Mouse (Mus musculus) neutrophil, adult 5-6 weeks (primary cell): Measurements from ENCODE around the gene Cers6. TPM values are rescaled to one million over a fixed set of nuclear protein-coding genes. Genes with fewer than 3 reads are reported as not detected.

Experiments used
- ATAC-seq: fragments of 151-379, 151-347 bp; 2 replicates; pipeline ENCODE4 v1.8.0; 2017; ENCODE audit warnings: mild to moderate bottlenecking, moderate TSS enrichment; ENCODE audit not compliant: insufficient number of reproducible peaks, poor library complexity, low FRiP score, severe bottlenecking; ENCODE audit errors: extremely low read depth
- total RNA-seq: library from RNA; stranded (forward); fragments of 200-1000 nt; gene quantifications from 2 replicates; pipeline ENCODE4 v1.2.3, GENCODE M21; 2017

Gene Cers6
- total RNA-seq, 1 experiment from 2014 or later: 60.6 TPM

DNA sequence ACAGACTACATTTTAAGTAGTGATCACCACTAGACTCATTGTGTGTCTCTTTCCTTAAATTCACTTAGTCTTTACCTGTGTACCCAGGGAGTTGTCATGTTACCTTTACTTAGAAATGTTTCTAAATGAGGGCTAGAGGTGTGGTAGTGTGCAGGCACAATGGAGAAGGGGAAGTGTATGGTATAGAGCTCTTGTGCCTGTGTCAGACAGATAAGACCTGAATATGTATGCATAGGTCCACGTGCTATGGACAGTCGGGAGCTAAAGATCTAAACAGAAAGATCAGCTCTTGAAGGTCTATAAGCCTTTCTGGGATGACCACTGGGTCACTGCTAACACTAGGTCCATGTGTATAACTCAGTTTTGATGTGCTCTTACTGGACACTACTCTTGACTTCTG lies 87.9 kb downstream of the Cers6 start:
- no peak for ATAC-seq

DNA sequence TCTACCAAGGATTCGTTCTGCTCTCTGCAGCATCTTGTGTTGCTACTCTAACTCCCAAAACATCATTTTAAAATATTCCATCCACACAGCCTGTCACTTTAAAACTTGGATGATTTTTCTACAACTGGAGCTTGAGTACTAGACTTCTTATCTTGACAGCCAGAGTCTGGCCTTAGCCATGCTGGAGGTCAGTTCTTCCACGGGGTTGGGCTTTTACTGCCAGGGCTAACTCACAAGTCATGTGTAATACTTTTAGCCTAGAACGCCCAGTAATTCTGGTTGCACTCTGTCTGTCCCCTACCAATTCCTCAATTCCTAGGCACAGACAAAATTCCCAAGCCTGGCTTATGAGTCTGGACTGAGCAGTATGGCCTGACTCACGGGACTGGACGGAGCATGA lies 88.5 kb downstream of the Cers6 start:
- ATAC-seq: no peak

DNA sequence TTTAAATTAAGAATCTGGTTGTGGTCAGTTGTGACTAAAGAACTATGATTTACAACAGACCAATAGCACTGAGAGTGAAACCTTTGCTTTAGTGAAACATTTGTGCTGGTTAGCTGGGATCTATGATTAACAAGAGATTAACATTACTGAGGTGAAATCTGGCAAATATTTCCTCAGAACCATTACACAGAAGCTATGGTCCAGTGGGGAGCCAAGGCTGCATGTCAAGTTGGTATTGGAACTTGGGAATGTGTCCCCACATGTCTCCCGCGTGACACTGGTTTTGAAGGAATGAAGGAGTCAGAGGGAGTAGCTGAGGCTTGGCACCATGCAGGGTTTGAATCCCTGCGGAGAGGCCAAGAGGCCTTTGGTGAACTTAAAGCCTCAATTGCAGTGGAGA lies 90.5 kb downstream of the Cers6 start:
- ATAC-seq: no peak

DNA sequence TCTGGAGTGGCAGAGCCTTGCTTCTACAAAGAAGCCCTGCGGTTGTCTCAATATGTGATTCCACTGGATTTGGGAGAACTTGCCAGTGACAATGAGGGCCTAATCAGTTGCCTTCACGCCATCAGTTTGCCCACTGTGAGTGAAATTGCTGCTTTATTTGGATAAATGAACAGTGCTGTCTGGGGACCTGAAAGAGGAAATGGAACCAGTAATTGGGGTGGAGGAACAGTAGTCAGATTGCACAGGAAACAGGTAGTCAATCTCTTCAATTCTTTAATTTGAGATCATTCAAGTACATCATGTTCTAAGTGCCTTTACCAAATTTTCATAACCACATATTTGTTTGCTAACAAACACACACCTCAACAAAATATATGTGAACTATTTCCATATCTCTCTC lies 92.4 kb downstream of the Cers6 start:
- ATAC-seq: peak; percentile 22; the same call in 1 of the 2 replicates

DNA sequence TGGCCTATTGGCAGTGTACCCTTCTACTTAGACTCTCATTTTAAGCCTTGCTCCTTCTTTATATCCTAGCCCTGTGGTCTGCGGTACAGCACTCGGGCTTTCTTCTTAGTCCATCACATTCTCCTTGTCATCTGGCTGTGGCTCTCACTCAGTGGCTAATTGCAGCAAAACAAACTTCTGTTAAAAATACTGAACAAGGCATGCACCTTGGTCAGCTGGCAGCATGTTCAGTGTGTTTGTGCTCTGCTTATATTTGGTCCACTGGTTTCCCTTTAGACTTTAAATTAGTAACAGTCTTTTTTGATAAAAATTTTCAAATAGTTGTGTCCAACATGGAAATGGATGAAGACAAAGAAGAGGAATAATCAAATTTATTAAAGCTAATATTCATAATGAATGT lies 94.3 kb downstream of the Cers6 start:
- ATAC-seq: no peak

DNA sequence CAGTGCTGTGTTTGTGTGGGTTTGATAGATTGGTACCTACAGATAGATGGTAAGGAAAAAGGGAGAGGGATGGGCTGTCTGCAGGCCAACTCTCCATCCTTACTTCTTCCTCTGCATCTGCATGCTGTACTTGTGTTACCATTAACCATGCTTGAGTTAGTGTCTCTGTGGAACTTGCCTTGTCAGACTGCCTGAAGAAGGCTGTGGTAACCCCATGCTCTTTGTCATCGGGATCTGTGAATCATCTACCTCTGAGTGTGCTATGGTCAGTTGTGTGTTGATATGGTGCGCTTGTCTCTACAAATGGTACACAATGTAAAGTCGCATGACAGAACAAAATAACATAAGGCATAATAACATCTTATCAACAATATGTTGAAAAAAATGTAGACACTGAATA lies 94.9 kb downstream of the Cers6 start:
- ATAC-seq: no peak

DNA sequence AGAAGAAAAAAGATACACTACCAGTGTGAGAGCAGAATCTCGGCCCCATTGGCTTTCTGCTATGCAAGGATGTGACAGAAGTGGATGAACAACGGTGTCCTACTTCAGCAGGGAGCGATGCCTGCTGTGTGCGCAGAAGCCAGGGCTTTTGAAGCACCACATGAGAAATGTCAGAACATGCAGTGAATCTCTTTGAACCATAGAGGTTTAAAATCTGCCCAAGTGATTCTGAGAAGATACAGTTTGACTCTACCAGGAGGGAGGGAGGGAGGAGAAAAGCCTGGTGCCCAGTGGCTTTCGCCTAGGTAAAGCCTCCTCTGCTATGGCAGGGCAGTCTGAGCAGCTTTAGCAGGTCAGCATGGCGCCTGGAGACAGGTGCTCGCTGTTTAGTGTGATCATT lies 96.6 kb downstream of the Cers6 start:
- no peak for ATAC-seq

DNA sequence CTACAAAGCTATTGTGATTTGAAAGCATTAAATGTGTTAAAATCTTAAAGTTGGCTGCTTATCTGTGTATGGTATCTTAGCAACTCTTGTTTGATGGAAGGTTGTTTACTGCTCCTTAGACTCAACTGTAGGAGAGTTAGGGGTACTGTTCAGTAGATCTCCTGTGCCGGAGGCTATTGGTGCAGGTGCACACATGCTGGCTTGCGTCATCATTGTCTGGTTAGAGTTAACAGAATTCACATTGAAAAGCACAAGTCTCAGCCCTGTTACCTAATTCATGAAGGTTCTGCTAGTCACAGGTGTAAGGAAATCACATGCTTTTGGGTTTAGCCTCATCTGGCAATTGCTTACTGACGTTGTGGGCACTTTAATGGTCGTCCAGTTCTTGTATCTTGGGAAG lies 98.3 kb downstream of the Cers6 start:
- no peak for ATAC-seq

DNA sequence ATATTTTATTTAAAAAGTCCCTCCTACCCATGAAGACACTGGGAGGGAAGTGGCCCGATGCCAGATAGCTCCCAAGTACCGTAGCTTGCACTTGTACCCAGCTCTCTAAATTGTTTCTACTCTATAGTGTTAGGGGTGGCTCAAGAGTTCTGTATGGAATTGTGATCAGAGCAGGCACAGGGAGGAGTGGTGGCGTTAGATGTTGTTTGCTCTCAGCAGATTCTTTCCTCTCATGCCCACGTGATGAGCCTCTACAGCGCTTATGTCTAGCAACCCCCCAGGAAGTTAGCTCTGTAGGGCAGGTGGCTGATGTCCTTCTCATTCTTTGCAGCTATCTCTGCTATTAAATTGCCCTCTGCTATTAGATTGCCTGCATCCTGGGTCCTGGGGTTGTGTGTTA lies 98.8 kb downstream of the Cers6 start:
- no peak for ATAC-seq

DNA sequence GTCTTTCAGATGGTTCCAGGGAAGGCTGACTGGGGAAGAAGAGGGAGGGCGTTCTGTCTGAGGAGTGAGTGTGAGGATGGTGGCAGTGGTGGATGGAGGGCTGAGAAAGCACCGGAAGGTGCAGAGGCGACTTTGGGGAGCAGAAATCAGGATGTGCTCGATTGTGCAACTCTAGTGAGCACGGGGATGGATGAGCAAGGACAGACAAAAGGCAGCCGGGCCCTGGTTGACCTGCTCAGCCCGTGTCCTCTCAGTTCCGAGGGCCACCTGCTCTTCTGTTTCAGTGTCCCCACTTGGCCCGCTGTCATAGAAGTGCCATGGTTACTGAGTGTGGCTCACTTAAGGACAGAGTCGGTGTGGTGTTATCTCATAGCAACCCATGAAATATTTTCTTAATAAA lies 99.4 kb downstream of the Cers6 start:
- no peak for ATAC-seq

DNA sequence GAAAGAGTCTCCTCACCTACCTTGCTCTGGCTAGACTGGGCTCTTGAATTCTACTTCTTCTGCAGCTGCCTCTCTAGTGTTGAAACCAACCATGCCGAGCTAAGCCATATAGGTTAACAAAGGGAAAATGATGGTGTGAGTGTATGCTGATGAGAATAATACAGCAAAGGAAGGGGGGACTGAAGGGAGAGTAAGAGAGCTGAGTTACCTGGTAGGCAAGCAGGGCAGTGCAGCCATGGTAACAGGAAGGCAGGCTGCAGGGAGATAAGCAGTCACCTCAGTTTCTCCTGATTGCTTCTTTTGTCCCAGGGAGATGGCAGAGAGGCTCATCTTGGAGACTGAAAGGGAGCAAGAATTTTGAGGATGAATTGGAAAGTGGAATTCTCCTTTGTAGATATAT lies 105.1 kb downstream of the Cers6 start:
- ATAC-seq: no peak

DNA sequence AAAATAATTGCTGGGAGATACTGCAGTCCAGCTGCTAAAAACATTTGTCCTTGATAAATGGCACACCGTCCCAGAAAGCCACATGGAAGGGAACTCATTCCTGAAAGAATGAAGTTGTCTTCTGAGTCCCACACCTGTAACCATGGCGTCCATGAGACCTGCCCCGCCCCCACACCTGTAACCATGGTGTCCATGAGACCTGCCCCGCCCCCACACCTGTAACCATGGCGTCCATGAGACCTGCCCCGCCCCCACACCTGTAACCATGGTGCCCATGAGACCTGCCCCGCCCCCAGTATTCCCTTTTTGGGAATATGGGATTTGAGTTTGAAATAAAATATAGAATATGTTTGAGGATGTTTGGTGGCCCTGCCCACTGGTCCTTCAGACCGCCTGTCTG lies 106.8 kb downstream of the Cers6 start:
- ATAC-seq: no peak

DNA sequence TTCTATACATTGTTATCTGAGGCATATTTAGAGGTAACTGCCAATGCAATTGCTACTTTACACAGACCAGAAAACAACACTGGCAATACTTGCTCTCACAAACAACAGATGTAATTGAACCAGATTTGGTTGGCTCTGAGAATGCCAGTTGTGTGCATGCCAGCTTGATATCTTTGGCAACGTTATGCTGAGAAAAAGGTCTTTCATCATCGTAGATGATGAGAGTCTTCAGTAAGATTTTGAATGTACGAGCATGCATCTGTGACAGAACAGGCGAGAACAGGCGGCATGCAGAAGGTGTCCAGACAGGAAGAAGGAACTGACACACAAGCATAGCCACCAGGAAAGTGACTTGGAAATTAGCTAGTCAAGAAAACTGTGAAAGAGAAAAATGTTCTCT lies 110.6 kb downstream of the Cers6 start:
- no peak for ATAC-seq

DNA sequence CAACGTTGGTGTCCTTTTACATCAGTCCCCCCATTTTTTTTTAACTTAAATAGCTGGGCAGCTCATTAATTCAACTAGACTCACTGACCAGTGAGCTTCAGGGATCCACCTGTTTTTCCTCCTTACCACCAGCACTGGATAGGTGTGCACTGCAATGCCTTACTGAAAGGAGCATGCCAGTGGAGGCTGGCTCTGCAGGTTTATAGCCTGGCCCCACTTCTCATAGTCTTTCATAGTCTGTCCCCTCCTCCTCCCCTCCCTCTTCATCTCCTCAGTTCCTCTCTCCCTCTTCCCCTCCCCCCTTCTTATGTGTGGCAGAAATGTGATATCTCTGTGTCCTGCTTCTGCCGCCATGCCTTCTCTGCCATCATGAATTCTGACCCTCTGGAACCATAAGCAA lies 112.5 kb downstream of the Cers6 start:
- ATAC-seq: no peak

DNA sequence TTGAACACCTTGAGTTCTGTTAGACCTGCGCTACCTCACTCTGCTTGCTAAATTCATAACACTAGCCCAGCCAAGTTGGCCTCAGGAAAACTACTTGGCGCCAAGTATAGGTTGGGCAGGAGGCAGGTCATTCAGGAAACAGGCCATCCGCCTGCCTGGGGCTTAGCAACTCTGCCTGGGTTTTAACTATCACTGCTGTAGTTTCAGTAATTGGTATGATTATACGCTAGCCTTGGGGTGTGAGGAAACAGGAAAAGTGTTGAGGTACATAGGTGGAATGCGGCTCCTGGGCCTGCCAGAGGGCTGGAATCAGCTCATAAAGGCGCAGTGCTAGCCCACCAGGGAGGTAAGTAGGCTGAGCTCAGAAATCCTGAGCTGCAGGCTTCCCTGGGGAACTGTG lies 114.0 kb downstream of the Cers6 start:
- ATAC-seq: no peak

DNA sequence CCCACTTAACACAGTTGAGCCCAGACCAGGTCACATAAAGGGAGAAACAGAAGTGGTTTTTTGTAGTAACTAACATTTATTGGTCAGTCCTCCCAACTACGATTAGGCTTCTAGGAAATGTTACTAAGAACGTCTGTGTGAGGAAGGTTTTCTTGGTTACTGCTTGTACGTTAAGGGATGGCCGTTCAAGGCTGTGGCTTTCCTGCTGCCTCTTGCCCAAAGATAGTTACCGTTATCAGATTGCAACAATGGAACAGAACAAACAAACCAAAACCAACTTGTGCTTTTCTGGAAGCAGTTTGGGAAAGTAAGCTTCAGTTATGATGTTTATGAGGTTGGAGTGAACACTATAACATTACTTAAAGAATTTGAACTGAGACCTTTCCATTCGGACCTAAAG lies 114.5 kb downstream of the Cers6 start:
- no peak for ATAC-seq

DNA sequence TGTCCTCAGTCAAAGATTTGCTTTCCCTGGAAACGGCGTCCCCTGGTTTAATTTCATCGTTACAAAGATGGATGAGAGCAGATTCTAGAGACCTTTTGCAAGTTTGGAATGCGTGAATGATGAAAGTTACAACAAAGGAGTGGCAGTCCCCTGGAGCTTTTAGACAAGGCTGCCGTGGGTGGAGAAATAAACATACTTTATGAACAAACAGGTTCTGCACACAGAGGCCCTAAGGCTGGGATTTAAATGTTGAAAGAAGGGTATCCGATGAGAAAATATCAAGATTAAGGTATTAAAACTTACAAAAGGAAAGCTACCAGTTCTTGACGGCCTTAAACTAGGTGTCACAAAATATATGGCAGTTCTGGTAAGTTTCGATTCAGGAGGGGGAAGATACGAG lies 117.0 kb downstream of the Cers6 start:
- no peak for ATAC-seq

DNA sequence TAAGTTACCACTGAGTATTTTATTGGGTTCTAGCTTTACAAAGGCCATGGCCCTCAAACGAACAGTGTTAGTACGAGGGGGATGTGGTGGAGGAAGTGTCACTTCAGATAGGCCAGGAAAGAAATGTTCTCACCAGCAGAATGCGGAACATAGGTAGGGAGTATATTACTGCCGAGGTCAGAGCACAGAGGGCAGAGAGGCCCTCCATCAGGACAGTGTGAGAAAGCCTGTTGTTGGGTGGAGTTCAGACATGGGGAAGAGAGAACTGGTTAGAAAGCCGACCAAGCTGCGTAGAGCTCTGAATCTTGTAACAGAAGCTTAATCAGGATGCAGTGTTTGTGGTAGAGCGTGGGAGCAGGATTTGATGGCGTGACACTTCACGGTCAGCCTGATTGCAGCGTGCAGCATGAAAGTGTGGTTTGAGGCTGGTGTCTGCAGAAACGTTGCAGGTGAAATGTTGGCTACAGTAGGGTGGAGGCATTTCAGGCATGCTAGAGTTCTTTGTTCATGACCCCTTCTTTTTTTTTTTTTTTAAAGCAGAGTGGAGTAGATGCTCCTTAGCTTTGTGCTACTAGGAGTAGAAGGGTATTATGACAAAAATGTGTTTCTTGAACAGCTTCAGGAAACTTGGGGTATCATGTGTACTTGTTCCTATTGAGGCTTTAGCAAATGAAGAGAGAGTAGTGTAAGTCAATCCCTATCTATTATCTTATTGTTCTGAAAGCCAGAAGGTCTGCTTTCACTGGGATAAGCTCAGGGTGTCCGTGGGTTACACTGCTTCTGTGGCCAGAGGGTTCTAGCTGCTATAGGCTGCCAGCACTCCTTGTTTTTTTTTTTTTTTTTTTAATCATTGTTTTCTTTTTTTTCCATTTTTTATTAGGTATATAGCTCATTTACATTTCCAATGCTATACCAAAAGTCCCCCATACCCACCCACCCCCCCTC lies 117.7 kb downstream of the Cers6 start:
- peak; percentile 70; the same call in 1 of the 2 replicates for ATAC-seq

DNA sequence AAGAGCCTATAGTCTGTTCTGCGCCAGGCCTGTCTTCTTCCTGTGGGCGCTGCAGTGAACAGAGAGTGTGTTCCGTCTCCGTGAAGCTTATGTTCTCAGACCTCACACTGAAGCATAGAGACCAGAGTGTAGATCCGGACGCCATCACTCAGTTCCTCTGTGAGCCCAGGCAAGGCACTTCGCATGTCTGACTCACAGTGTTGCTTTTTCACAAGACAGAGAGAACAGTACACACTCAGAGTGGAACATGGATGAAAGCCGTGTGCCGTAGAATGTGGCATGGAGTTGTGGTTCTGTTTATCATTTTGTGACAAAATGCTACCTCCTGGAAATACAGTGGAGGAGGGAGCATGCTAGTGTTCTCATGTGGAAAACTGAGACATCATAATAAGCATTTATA lies 120.1 kb downstream of the Cers6 start:
- no peak for ATAC-seq

DNA sequence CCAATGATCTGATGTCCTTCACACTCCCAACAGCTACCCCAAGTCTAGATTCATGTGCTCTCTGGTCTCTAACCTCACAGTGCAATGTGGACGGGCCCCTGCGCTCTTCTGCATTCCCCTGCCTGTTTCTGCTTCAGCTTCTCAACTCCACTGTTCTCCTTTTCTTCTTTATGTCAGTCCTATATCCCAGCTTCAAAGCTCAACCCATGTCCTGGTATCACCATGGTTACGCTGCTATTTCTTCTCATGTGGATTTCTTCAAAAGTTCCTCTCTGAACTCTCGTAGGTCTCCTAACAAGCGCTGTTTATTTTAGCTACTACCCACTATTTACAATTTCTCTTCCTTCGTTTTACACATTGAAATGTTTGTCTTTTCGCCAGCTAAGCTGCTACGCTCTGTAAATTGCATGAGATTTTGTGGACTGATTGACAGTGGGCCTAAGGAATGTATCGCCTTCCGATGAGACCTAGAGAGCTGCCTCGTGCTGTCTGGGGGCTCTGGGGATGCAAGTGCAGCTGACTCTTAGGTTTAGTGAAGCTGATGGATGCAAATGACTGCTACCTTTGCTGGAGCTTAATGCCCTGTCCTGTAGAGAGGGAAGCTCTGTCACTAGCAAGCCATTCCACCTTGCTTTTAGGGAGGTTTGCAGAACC lies 120.6 kb downstream of the Cers6 start:
- no peak for ATAC-seq
